Mouse (Mus musculus) mouse trophoblast stem cell (cell line): Measurements from ENCODE around the gene Cmss1.

Experiments used
- in situ Hi-C, 2 experiments: fragments of 300-500 bp; cut with MseI, MboI; formaldehyde crosslinking; loops; 2 replicates in 1 of 2; 3 replicates in 1 of 2; pipeline ENCODE4 v1.15.1; 2025

Gene Cmss1

GRCm38 (mm10) chr16:57606444-57607227 lies at the start of gene Cmss1:
Gene Cmss1 (minus strand): TSS chr16:57606864.
- in situ Hi-C loops = no loop called here

- in situ Hi-C loops = loop anchor here in 1 of 2 experiments (25.0 kb wide), 1 partner anchor 637 kb away; no protein-coding TSS in a partner anchor
Measured at GRCm38 (mm10) chr16:57649888-57650287, 43.2 kb upstream of the Cmss1 start.

GRCm38 (mm10) chr16:57641346-57641885 lies 34.8 kb upstream of the Cmss1 start:
- in situ Hi-C loops = loop anchor here in 1 of 2 experiments (25.0 kb wide), 1 partner anchor 646 kb away; no protein-coding TSS in a partner anchor

GRCm38 (mm10) chr16:57634766-57635165 lies 28.1 kb upstream of the Cmss1 start:
- in situ Hi-C loops = loop anchor here in 1 of 2 experiments (25.0 kb wide), 1 partner anchor 653 kb away; no protein-coding TSS in a partner anchor

GRCm38 (mm10) chr16:57634191-57634590 lies 27.5 kb upstream of the Cmss1 start:
- in situ Hi-C loops = loop anchor here in 1 of 2 experiments (25.0 kb wide), 1 partner anchor 653 kb away; no protein-coding TSS in a partner anchor

- in situ Hi-C loops = no loop called here
Measured at GRCm38 (mm10) chr16:57611768-57612167, 5.1 kb upstream of the Cmss1 start.

- in situ Hi-C loops = no loop called here
Measured at GRCm38 (mm10) chr16:57601031-57601430, 5.6 kb downstream of the Cmss1 start.

- in situ Hi-C loops = no loop called here
Measured at GRCm38 (mm10) chr16:57597295-57597957, 9.2 kb downstream of the Cmss1 start.

GRCm38 (mm10) chr16:57593422-57594157 lies 13.1 kb downstream of the Cmss1 start:
- in situ Hi-C loops = no loop called here

GRCm38 (mm10) chr16:57585201-57585600 lies 21.5 kb downstream of the Cmss1 start:
- in situ Hi-C loops = no loop called here

GRCm38 (mm10) chr16:57582008-57582407 lies 24.7 kb downstream of the Cmss1 start:
- in situ Hi-C loops = loop anchor here in 1 of 2 experiments (5.0 kb wide), 1 partner anchor 340 kb away; no protein-coding TSS in a partner anchor

GRCm38 (mm10) chr16:57580041-57580440 lies 26.6 kb downstream of the Cmss1 start:
- in situ Hi-C loops = loop anchor here in 1 of 2 experiments (5.0 kb wide), 1 partner anchor 338 kb away; no protein-coding TSS in a partner anchor

GRCm38 (mm10) chr16:57577519-57577918 lies 29.1 kb downstream of the Cmss1 start:
- in situ Hi-C loops = loop anchor here in 1 of 2 experiments (10.0 kb wide), 1 partner anchor 333 kb away; no protein-coding TSS in a partner anchor

GRCm38 (mm10) chr16:57575764-57576388 lies 30.8 kb downstream of the Cmss1 start:
- in situ Hi-C loops = loop anchor here in 1 of 2 experiments (10.0 kb wide), 1 partner anchor 331 kb away; no protein-coding TSS in a partner anchor

GRCm38 (mm10) chr16:57573831-57574230 lies 32.8 kb downstream of the Cmss1 start:
- in situ Hi-C loops = loop anchor here in 1 of 2 experiments (10.0 kb wide), 1 partner anchor 329 kb away; no protein-coding TSS in a partner anchor

GRCm38 (mm10) chr16:57570789-57571311 lies 35.8 kb downstream of the Cmss1 start:
- in situ Hi-C loops = loop anchor here in 1 of 2 experiments (10.0 kb wide), 1 partner anchor 326 kb away; no protein-coding TSS in a partner anchor

- in situ Hi-C loops = no loop called here
Measured at GRCm38 (mm10) chr16:57568648-57569404, 37.8 kb downstream of the Cmss1 start.

GRCm38 (mm10) chr16:57566215-57566614 lies 40.4 kb downstream of the Cmss1 start:
- in situ Hi-C loops = no loop called here

GRCm38 (mm10) chr16:57564807-57565206 lies 41.9 kb downstream of the Cmss1 start:
- in situ Hi-C loops = no loop called here
